Mouse (Mus musculus) 3T3-L1 (cell line): ENCODE measurements at regions not wholly inside any gene's neighbourhood (a gene's known extent, or its start where the extent isn't known, plus 50 kb on each side); places are given as distances from the start of the nearest gene placed in this dataset.

Source experiments
- DNase-seq: peaks from one replicate; pipeline ENCODE4 v3.0.0-alpha.2; 2015; ENCODE audit warnings: low read depth, low spot score

- DNase-seq, result no peak
These were observed 904.1 kb downstream of the A830018L16Rik start for GRCm38 (mm10) chr1:12318029-12318428.

GRCm38 (mm10) chr1:12334186-12334585, 920.3 kb downstream of the A830018L16Rik start:
- DNase-seq, result no peak

GRCm38 (mm10) chr1:12344726-12345438, 931.0 kb downstream of the A830018L16Rik start:
- DNase-seq, result no peak

- DNase-seq, result no peak
These were observed 931.5 kb downstream of the A830018L16Rik start for GRCm38 (mm10) chr1:12345439-12345819.

- no peak for DNase-seq
These were observed 940.6 kb downstream of the A830018L16Rik start for GRCm38 (mm10) chr1:12354531-12354930.

GRCm38 (mm10) chr1:12367872-12368271, 954.0 kb downstream of the A830018L16Rik start:
- DNase-seq, result no peak

- DNase-seq, result no peak
These were observed 959.1 kb downstream of the A830018L16Rik start for GRCm38 (mm10) chr1:12372968-12373367.

- DNase-seq, result no peak
These were observed 984.4 kb downstream of the A830018L16Rik start for GRCm38 (mm10) chr1:12398146-12398884.

- no peak for DNase-seq
These were observed 991.7 kb downstream of the A830018L16Rik start for GRCm38 (mm10) chr1:12405391-12406270.

- DNase-seq, result no peak
These were observed 996.0 kb downstream of the A830018L16Rik start for GRCm38 (mm10) chr1:12409738-12410523.

GRCm38 (mm10) chr1:12410524-12410886, 996.6 kb downstream of the A830018L16Rik start:
- DNase-seq, result no peak

- DNase-seq, result no peak
These were observed 1010.6 kb downstream of the A830018L16Rik start for GRCm38 (mm10) chr1:12424510-12424909.

GRCm38 (mm10) chr1:12437894-12438293, 1024.0 kb downstream of the A830018L16Rik start:
- no peak for DNase-seq

- DNase-seq, result no peak
These were observed 1052.3 kb downstream of the A830018L16Rik start for GRCm38 (mm10) chr1:12466255-12466654.

- DNase-seq, result no peak
These were observed 1065.3 kb downstream of the A830018L16Rik start for GRCm38 (mm10) chr1:12478983-12479763.

GRCm38 (mm10) chr1:12500442-12500841, 1086.5 kb downstream of the A830018L16Rik start:
- no peak for DNase-seq

- DNase-seq, result no peak
These were observed 1094.1 kb downstream of the A830018L16Rik start for GRCm38 (mm10) chr1:12507997-12508396.

- DNase-seq, result peak; percentile 1
These were observed 1096.4 kb downstream of the A830018L16Rik start for GRCm38 (mm10) chr1:12510129-12510816.

- DNase-seq, result no peak
These were observed 1105.7 kb downstream of the A830018L16Rik start for GRCm38 (mm10) chr1:12519601-12520000.

- DNase-seq, result no peak
These were observed 1142.0 kb downstream of the A830018L16Rik start for GRCm38 (mm10) chr1:12555859-12556258.
